Mouse (Mus musculus) limb, embryonic 11.5 days (tissue): ENCODE data around the gene Plekha7. TPM values are rescaled to one million over a fixed set of nuclear protein-coding genes. Genes with fewer than 3 reads are reported as not detected.
A peak's percentile ranks its signal among the peaks of the same experiment; 100 is the strongest.

ENCODE experiments used
- ATAC-seq: fragments of 200-750 bp; cut with Nextera tagmentation; 2 replicates; pipeline ENCODE4 v1.8.0; 2017; ENCODE audit warnings: low read depth; ENCODE audit not compliant: insufficient number of reproducible peaks, low FRiP score, low TSS enrichment
- DNase-seq: peaks from one replicate; pipeline ENCODE4 v3.0.0-alpha.2; 2015; ENCODE audit warnings: low spot score
- H3K27ac ChIP-seq: fragments of 300-500 bp; sonication (generic); replicated peaks from 2 replicates; pipeline ENCODE4 v1.5.1; 2014; ENCODE audit warnings: low read depth, mild to moderate bottlenecking, low read length
- H3K27me3 ChIP-seq: fragments of 300-500 bp; sonication (generic); 2 replicates; pipeline ENCODE4 v1.6.1; 2014; ENCODE audit warnings: mild to moderate bottlenecking, low read length, mixed read lengths; ENCODE audit not compliant: control insufficient read depth, insufficient read depth
- H3K36me3 ChIP-seq: fragments of 300-500 bp; sonication (generic); 2 replicates; pipeline ENCODE4 v1.6.1; 2014; ENCODE audit warnings: mild to moderate bottlenecking, low read length, moderate library complexity, mixed read lengths; ENCODE audit not compliant: control insufficient read depth, insufficient read depth
- H3K4me1 ChIP-seq: fragments of 300-500 bp; sonication (generic); 2 replicates; pipeline ENCODE4 v1.6.1; 2014; ENCODE audit warnings: low read length, mixed read lengths; ENCODE audit not compliant: control insufficient read depth, insufficient read depth
- H3K4me2 ChIP-seq: fragments of 300-500 bp; sonication (generic); 2 replicates; pipeline ENCODE4 v1.6.1; 2014; ENCODE audit warnings: low read depth, mild to moderate bottlenecking, moderate library complexity; ENCODE audit not compliant: severe bottlenecking
- H3K4me3 ChIP-seq: fragments of 300-500 bp; sonication (generic); 2 replicates; pipeline ENCODE4 v1.5.1; 2014; ENCODE audit warnings: low read depth, low read length
- H3K9ac ChIP-seq: fragments of 300-500 bp; sonication (generic); 2 replicates; pipeline ENCODE4 v1.6.1; 2014; ENCODE audit warnings: mild to moderate bottlenecking, low read length
- H3K9me3 ChIP-seq: fragments of 300-500 bp; sonication (generic); 2 replicates; pipeline ENCODE4 v1.6.1; 2016; ENCODE audit warnings: low read length; ENCODE audit not compliant: control insufficient read depth
- WGBS: fragments of 180-500 bp; shearing (Covaris S2); extraction: QIAGEN DNeasy Blood & Tissue Kit; methylation state at CpG from one replicate; pipeline ENCODE4 v1.1.7; 2014; 5-methylcytosine and 5-hydroxymethylcytosine counted together
- polyA plus RNA-seq: library from polyadenylated mRNA; unstranded; fragments of >200 nt; fragmentation: Nextera tagmentation; extraction: Ambion mirVana; gene quantifications from 2 replicates; pipeline ENCODE4 v1.2.1, GENCODE M21; 2014

The Plekha7 gene
- polyA plus RNA-seq, 1 experiment from 2014 or later, result 3.7 TPM

DNA sequence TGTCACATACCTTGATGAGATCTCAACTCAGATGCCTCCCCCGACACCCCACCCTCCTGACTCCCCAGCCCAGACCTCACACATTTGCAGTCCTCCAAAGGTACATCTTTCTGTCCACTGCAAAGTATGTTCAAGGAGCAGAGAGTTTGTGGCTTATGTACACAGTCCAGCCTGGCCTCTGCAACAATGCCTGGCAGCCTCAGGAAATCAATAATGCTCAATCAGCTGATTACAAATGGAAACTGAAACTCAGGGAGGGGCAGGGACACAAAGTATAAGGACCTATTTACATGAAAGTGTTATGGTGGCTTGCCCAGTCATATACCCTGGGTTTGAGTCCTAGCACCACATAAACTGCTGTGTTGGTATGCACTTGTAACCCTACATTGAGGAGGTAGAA, 23.0 kb downstream of the Plekha7 start:
- 86% methylated on average over 1 of the region's 1 CpGs for WGBS
- Histone ChIP-seq H3K27me3 (no peaks in the 10 kb centered on the region), H3K4me3 (no peak overlapping the region), H3K36me3 (no peaks in the 10 kb centered on the region), H3K9me3 (no peaks in the 10 kb centered on the region), H3K4me2 (no peak overlapping the region), H3K9ac (no peak overlapping the region), H3K27ac (no peak overlapping the region), H3K4me1 (peaks cover 17% of the 10 kb centered on the region)
- DNase-seq (no peak), ATAC-seq (no peak)

DNA sequence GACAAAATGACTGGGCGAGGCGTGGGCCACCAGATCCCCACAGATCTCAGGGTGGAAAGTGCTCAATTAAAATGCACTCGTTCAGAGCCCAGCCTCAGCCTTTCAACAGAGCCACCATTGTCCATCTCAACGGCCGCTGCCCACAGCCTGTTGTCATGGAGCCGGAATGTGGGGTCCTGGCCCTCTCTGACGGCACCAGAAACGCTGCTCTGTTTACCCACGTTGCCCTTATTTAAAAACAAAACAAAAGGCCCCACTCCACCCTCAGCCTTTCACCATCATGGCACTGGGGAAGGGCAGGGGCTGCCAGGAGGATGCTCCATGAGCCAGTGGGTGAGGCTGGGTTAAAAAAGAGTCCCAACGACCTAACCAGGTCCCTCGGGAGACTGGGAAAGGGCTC, 25.4 kb downstream of the Plekha7 start:
- no peaks in the 10 kb centered on the region for H3K9me3 ChIP-seq
- no peak overlapping the region for H3K4me3 ChIP-seq
- H3K4me2 ChIP-seq, result no peak overlapping the region
- H3K27ac ChIP-seq, result no peak overlapping the region
- no peaks in the 10 kb centered on the region for H3K36me3 ChIP-seq
- H3K4me1 ChIP-seq, result peaks cover 22% of the 10 kb centered on the region
- no peak overlapping the region for H3K9ac ChIP-seq
- no peaks in the 10 kb centered on the region for H3K27me3 ChIP-seq
- WGBS, result 52% methylated on average over 11 of the region's 11 CpGs
- ATAC-seq, result no peak
- DNase-seq, result no peak

DNA sequence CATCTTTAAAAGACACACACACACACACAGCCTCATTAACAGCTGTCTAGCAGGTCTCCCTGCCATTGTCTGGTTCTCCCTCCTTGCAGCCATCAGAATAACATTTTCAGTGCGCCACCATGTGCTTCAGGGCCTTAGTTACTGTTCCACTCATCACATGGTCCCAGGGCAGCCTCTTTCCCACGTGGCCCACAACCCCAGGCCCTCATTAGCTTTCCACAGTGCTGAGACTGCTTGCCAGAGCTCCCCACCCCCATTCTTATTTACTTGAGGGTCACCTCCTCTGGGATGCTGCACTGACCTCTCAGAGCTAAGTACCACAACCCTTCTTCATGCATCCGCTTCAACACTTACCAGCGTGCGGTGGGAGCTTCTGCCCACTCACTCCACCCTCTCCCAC, 28.1 kb downstream of the Plekha7 start:
- H3K4me1 ChIP-seq, result peaks cover 10% of the 10 kb centered on the region
- no peak overlapping the region for H3K9ac ChIP-seq
- no peak overlapping the region for H3K27ac ChIP-seq
- H3K4me3 ChIP-seq, result no peak overlapping the region
- DNase-seq, result peak; percentile 36
- H3K4me2 ChIP-seq, result no peak overlapping the region
- no peak; the same call in 1 of the 2 replicates for ATAC-seq
- no peaks in the 10 kb centered on the region for H3K36me3 ChIP-seq
- no peaks in the 10 kb centered on the region for H3K27me3 ChIP-seq
- no peaks in the 10 kb centered on the region for H3K9me3 ChIP-seq
- 49% methylated on average over 5 of the region's 5 CpGs for WGBS

DNA sequence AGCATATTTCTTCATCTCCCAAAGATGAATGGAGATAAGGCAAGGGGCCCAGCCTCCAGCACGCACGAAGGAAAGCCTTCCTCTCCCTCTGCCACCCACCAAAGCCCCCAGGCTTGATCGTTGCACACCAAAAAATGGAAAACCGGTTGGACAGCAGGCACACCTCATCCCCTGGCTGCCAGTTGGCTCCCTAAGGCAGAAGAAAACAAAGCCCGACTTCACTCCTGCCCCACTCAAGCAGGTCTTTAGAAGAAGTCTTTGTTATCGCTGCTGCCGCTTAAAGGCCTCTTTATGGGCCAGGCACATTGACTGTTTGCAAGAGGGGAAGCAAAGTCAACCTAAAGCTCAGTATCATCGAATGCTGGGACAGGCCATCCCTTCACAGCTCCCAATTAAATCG, 29.9 kb downstream of the Plekha7 start:
- DNase-seq (no peak), ATAC-seq (no peak)
- WGBS, result 65% methylated on average over 9 of the region's 9 CpGs
- Histone ChIP-seq H3K27me3 (no peaks in the 10 kb centered on the region), H3K4me3 (no peak overlapping the region), H3K9ac (no peak overlapping the region), H3K36me3 (no peaks in the 10 kb centered on the region), H3K9me3 (no peaks in the 10 kb centered on the region), H3K4me1 (peaks cover 10% of the 10 kb centered on the region), H3K4me2 (no peak overlapping the region), H3K27ac (no peak overlapping the region)

DNA sequence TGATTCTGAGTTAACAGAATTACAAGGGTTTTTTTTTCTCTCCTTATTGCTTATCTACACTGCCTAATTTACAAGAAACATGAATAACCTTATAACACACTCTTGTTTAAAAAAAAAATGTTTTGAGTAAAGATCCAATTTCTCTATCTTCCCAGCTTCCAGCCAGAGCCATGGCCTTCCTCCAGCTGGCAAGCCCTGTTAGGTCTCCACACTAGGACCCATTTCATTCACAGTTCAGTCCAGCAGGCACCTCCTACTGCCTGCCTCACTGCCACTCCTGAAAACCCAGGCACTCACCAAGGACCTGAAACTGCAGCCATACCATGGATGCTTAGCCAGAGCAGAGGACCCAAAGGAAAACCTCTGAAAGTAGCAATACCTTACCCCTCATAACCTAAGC, 31.9 kb downstream of the Plekha7 start:
- Histone ChIP-seq H3K9ac (no peak overlapping the region), H3K4me1 (peaks cover 10% of the 10 kb centered on the region), H3K27ac (no peak overlapping the region), H3K4me2 (no peak overlapping the region), H3K36me3 (no peaks in the 10 kb centered on the region), H3K27me3 (no peaks in the 10 kb centered on the region), H3K9me3 (no peaks in the 10 kb centered on the region), H3K4me3 (no peak overlapping the region)
- DNase-seq (no peak), ATAC-seq (no peak)

DNA sequence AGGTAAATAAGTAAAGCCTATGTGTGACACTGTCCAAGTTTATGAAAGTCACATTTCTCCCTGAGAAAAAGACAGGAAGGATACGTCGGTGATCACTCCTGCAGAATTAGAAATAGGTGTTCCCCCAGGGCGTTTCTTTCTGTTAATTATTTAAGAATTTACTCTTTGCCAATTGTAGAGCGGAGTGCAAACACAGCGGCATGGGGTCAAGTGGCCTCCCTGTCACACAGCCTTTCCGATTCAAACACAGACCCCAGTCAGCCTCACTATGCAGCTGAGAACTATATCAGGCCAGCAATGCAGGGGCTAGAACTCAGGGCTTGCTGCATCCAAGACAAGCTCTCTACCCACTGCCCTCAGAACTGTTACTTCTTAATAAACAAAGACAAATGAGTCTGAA, 35.1 kb downstream of the Plekha7 start:
- no peak for DNase-seq

DNA sequence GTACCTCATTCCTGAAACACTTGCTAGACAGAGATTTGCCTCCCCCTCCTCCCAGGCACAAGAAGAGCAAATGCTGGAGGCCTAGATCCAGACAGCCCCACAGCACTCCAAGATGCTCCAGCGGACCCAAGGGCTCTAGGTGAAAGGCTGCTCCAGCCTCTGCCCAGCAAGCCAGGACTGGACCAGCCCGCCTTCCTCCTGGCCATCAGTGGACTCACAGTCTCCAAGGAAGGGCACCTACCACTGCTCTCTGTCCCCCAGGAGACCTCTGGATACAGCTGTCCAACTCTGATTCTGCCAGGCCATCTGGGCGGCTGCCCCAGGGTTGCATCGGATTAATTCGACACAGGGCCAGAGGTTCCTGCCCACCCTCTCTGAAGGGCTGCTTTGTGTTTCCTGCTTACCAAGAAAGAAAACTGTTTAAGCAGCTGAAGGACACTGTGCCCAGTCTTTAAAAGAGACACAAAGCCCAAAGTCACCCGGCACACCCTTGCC, 38.6 kb downstream of the Plekha7 start:
- Histone ChIP-seq H3K4me3 (no peak overlapping the region), H3K27ac (no peak overlapping the region), H3K4me2 (no peak overlapping the region), H3K36me3 (no peaks in the 10 kb centered on the region), H3K4me1 (peaks cover 8% of the 10 kb centered on the region), H3K9me3 (no peaks in the 10 kb centered on the region), H3K9ac (no peak overlapping the region), H3K27me3 (no peaks in the 10 kb centered on the region)
- WGBS, result 79% methylated on average over 6 of the region's 6 CpGs
- ATAC-seq (no peak), DNase-seq (no peak)

More for the DNA sequence above, 35.1 kb downstream of the Plekha7 start:
- Histone ChIP-seq H3K4me1 (peaks cover 6% of the 10 kb centered on the region), H3K27me3 (no peaks in the 10 kb centered on the region), H3K36me3 (no peaks in the 10 kb centered on the region), H3K9me3 (no peaks in the 10 kb centered on the region), H3K27ac (no peak overlapping the region), H3K9ac (no peak overlapping the region), H3K4me3 (no peak overlapping the region), H3K4me2 (no peak overlapping the region)
- ATAC-seq, result no peak
- 91% methylated on average over 6 of the region's 6 CpGs for WGBS

DNA sequence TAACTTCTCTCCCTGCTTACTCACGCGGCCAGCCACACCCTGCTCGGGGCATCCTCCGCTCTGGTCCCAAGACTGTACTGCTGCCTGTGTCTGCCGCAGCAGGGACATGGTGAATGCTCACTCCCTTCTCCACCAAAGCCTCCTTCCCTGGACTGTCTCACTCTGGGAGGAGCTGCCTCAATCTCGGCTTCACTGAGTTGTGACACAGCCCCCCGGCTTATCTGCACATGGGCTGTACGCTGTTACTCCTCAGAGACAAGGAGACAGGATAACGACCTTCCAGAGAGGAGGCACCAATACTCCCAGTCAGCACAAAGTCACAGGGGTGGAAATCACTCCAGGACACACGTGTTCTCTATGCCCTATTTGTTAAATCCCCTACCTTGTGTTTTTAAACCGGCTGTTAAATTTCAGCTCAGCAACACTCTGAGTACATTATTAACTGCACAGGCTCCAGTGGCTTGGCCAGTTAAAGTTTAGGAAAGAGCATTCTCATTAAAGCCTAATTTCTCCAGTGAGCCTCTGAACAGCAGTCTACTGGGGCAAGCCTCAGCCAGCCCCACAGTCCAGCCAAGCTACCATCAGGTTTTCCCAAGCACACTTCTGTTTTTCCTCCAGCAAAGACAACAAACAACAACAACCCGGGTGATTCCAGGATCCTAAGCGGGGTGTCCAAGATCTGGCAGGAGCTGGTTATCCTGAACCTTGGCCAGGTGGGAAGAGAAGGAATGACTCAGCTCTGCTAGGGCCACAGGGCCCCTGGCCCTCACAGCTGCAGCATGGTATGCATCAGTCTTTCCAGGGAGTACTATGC, 39.9 kb downstream of the Plekha7 start:
- H3K27ac ChIP-seq, result no peak overlapping the region
- DNase-seq (no peak), ATAC-seq (peak; percentile 7; the same call in 1 of the 2 replicates)
- H3K4me2 ChIP-seq, result no peak overlapping the region
- no peaks in the 10 kb centered on the region for H3K36me3 ChIP-seq
- H3K9me3 ChIP-seq, result no peaks in the 10 kb centered on the region
- no peaks in the 10 kb centered on the region for H3K27me3 ChIP-seq
- peaks cover 8% of the 10 kb centered on the region for H3K4me1 ChIP-seq
- 46% methylated on average over 13 of the region's 13 CpGs for WGBS
- no peak overlapping the region; the same call in 1 of the 2 replicates for H3K9ac ChIP-seq
- H3K4me3 ChIP-seq, result no peak overlapping the region
